Mouse (Mus musculus) embryonic facial prominence, embryonic 14.5 days (tissue): ENCODE data around the gene Xbp1. TPM values are rescaled to one million over a fixed set of nuclear protein-coding genes. Genes with fewer than 3 reads are reported as not detected.

ENCODE experiments used
- polyA plus RNA-seq: library from polyadenylated mRNA; unstranded; fragments of >200 nt; fragmentation: Nextera tagmentation; extraction: Ambion mirVana; gene quantifications from 2 replicates; pipeline ENCODE4 v1.2.1, GENCODE M21; 2014

Xbp1 gene
- polyA plus RNA-seq, 1 experiment from 2014 or later: 223 TPM

Other genes starting within 250 kb of the Xbp1 start
- gene Znrf3, start 75.8 kb upstream of the Xbp1 start, polyA plus RNA-seq: 9.2 and 10.2 TPM in 2 replicates
- gene Ccdc117, start 21.5 kb downstream of the Xbp1 start, polyA plus RNA-seq: 18.2 and 22.1 TPM in 2 replicates
- not detected in 2 replicates for gene Ankrd36, start 49.0 kb downstream of the Xbp1 start, polyA plus RNA-seq
- gene Mrps24, start 195.0 kb downstream of the Xbp1 start, polyA plus RNA-seq: 195 and 198 TPM in 2 replicates
- gene Urgcp, start 241.7 kb downstream of the Xbp1 start, polyA plus RNA-seq: 22.5 and 25.2 TPM in 2 replicates